Mouse (Mus musculus) kidney, adult 18-20 months (tissue): Measurements from ENCODE around the gene Lman1l.

Source experiments
- DNase-seq: peaks from one replicate; pipeline ENCODE4 v3.0.0; 2021

Lman1l gene

GRCm38 (mm10) chr9:57620674-57621073 lies at the start of gene Lman1l:
TSS of gene Lman1l (minus strand) at chr9:57620774.
- no peak for DNase-seq

GRCm38 (mm10) chr9:57669566-57669965 lies 49.0 kb upstream of the Lman1l start:
- DNase-seq, result peak; percentile 80

- DNase-seq, result peak; percentile 40
Measured at GRCm38 (mm10) chr9:57668277-57668676, 47.7 kb upstream of the Lman1l start.

GRCm38 (mm10) chr9:57667817-57668216 lies 47.2 kb upstream of the Lman1l start:
- no peak for DNase-seq

- DNase-seq, result no peak
Measured at GRCm38 (mm10) chr9:57667136-57667535, 46.6 kb upstream of the Lman1l start.

GRCm38 (mm10) chr9:57666536-57666935 lies 46.0 kb upstream of the Lman1l start:
- DNase-seq, result no peak

GRCm38 (mm10) chr9:57664616-57665015 lies 44.0 kb upstream of the Lman1l start:
- no peak for DNase-seq

GRCm38 (mm10) chr9:57661552-57661951 lies 41.0 kb upstream of the Lman1l start:
- DNase-seq, result no peak

- DNase-seq, result no peak
Measured at GRCm38 (mm10) chr9:57660501-57660900, 39.9 kb upstream of the Lman1l start.

- peak; percentile 83 for DNase-seq
Measured at GRCm38 (mm10) chr9:57659774-57660173, 39.2 kb upstream of the Lman1l start.

GRCm38 (mm10) chr9:57658970-57659369 lies 38.4 kb upstream of the Lman1l start:
- no peak for DNase-seq

GRCm38 (mm10) chr9:57657843-57658242 lies 37.3 kb upstream of the Lman1l start:
- DNase-seq, result no peak

- no peak for DNase-seq
Measured at GRCm38 (mm10) chr9:57656631-57657350, 36.2 kb upstream of the Lman1l start.

- peak; percentile 96 for DNase-seq
Measured at GRCm38 (mm10) chr9:57655749-57656148, 35.2 kb upstream of the Lman1l start.

- DNase-seq, result no peak
Measured at GRCm38 (mm10) chr9:57654966-57655365, 34.4 kb upstream of the Lman1l start.

- DNase-seq, result no peak
Measured at GRCm38 (mm10) chr9:57653283-57653682, 32.7 kb upstream of the Lman1l start, which contains the start of gene Csk. TSS of gene Csk (minus strand) at chr9:57653631.

- no peak for DNase-seq
Measured at GRCm38 (mm10) chr9:57652855-57653254, 32.3 kb upstream of the Lman1l start.

GRCm38 (mm10) chr9:57652351-57652750 lies 31.8 kb upstream of the Lman1l start:
- DNase-seq, result no peak

GRCm38 (mm10) chr9:57650786-57651311 lies 30.3 kb upstream of the Lman1l start:
- DNase-seq, result no peak

GRCm38 (mm10) chr9:57650130-57650785 lies 29.7 kb upstream of the Lman1l start:
- no peak for DNase-seq

GRCm38 (mm10) chr9:57647286-57648108 lies 26.9 kb upstream of the Lman1l start:
- no peak for DNase-seq

GRCm38 (mm10) chr9:57646551-57647103 lies 26.1 kb upstream of the Lman1l start:
- DNase-seq, result no peak
